Mouse (Mus musculus) skeletal muscle tissue, adult 2 months (tissue): Measurements from ENCODE around the gene Pla2g15.

Source experiments
- DNase-seq: peaks from one replicate; pipeline ENCODE4 v3.0.0-alpha.2; 2012; ENCODE audit warnings: low read depth, low spot score

The Pla2g15 gene

GRCm38 (mm10) chr8:106134751-106135571 is 15.2 kb upstream of the Pla2g15 start:
- no peak for DNase-seq

- no peak for DNase-seq
Observed at GRCm38 (mm10) chr8:106135672-106136071, 14.5 kb upstream of the Pla2g15 start.

- no peak for DNase-seq
Observed at GRCm38 (mm10) chr8:106136156-106137130, 13.8 kb upstream of the Pla2g15 start, which contains the start of gene Esrp2. Gene Esrp2 (minus strand): TSS chr8:106136974.

GRCm38 (mm10) chr8:106137218-106137905 is 12.8 kb upstream of the Pla2g15 start:
- DNase-seq = no peak

- DNase-seq = no peak
Observed at GRCm38 (mm10) chr8:106137906-106138477, 12.2 kb upstream of the Pla2g15 start.

GRCm38 (mm10) chr8:106138616-106139015 is 11.6 kb upstream of the Pla2g15 start:
- DNase-seq = no peak

- DNase-seq = no peak
Observed at GRCm38 (mm10) chr8:106140191-106140590, 10.0 kb upstream of the Pla2g15 start.

- peak; percentile 77 for DNase-seq
Observed at GRCm38 (mm10) chr8:106140769-106141168, 9.4 kb upstream of the Pla2g15 start.

GRCm38 (mm10) chr8:106145331-106145730 is 4.9 kb upstream of the Pla2g15 start:
- peak; percentile 63 for DNase-seq

GRCm38 (mm10) chr8:106146014-106146413 is 4.2 kb upstream of the Pla2g15 start:
- DNase-seq = no peak

GRCm38 (mm10) chr8:106147868-106148565 is 2.2 kb upstream of the Pla2g15 start:
- DNase-seq = peak; percentile 81

- DNase-seq = peak; percentile 54
Observed at GRCm38 (mm10) chr8:106149025-106149424, 1.2 kb upstream of the Pla2g15 start.

GRCm38 (mm10) chr8:106150653-106151000 is 428 bp downstream of the Pla2g15 start:
- no peak for DNase-seq

GRCm38 (mm10) chr8:106151041-106151440 is 842 bp downstream of the Pla2g15 start:
- no peak for DNase-seq

GRCm38 (mm10) chr8:106152876-106153275 is 2.7 kb downstream of the Pla2g15 start:
- no peak for DNase-seq

GRCm38 (mm10) chr8:106157419-106157818 is 7.2 kb downstream of the Pla2g15 start:
- DNase-seq = no peak

GRCm38 (mm10) chr8:106158381-106158780 is 8.2 kb downstream of the Pla2g15 start:
- peak; percentile 69 for DNase-seq

GRCm38 (mm10) chr8:106159876-106160275 is 9.7 kb downstream of the Pla2g15 start:
- no peak for DNase-seq

- no peak for DNase-seq
Observed at GRCm38 (mm10) chr8:106163251-106163650, 13.1 kb downstream of the Pla2g15 start.

GRCm38 (mm10) chr8:106165460-106165859 is 15.3 kb downstream of the Pla2g15 start:
- DNase-seq = peak; percentile 59
